Mouse (Mus musculus): ENCODE measurements around the gene Plcl2. TPM values are rescaled to one million over a fixed set of nuclear protein-coding genes. Genes with fewer than 3 reads are reported as not detected.
A peak's percentile ranks its signal among the peaks of the same experiment; 100 is the strongest.
"Not testable (repeated sequence)": the region's sequence is repeated elsewhere in the genome, so short reads cannot be mapped to it uniquely, and the experiment has no call there.

Gene Plcl2
- polyA plus RNA-seq, 1 experiment from 2014 or later: 2.5 TPM

- Histone ChIP-seq H3K27ac (replicated peaks) (peak overlapping the region; percentile 77), H3K9ac (no peak overlapping the region; the same call in 1 of the 2 replicates), H3K27me3 (replicated peaks) (no peaks in the 10 kb centered on the region), H3K4me1 (peaks cover 23% of the 10 kb centered on the region), H3K4me3 (no peak overlapping the region), H3K36me3 (no peaks in the 10 kb centered on the region), H3K4me2 (peak overlapping the region; percentile 40), H3K9me3 (no peaks in the 10 kb centered on the region)
- ATAC-seq (ENCODE audit: extremely low read depth, insufficient number of reproducible peaks, low FRiP score, low TSS enrichment): no peak; the same call in 1 of the 2 replicates
- 56% methylated on average over 7 of the region's 7 CpGs for WGBS
Measured at GRCm38 (mm10) chr17:50634008-50634871, 125.0 kb downstream of the Plcl2 start.

- H3K4me3 ChIP-seq: no peak overlapping the region
- 74% methylated on average over 8 of the region's 8 CpGs for WGBS
- ATAC-seq (ENCODE audit: extremely low read depth, insufficient number of reproducible peaks, low FRiP score, low TSS enrichment): no peak
Measured at GRCm38 (mm10) chr17:50635961-50636585, 126.9 kb downstream of the Plcl2 start.

GRCm38 (mm10) chr17:50638791-50639190 lies 129.6 kb downstream of the Plcl2 start:
- Histone ChIP-seq H3K4me2 (no peak overlapping the region), H3K9me3 (no peaks in the 10 kb centered on the region), H3K9ac (no peak overlapping the region), H3K27me3 (replicated peaks) (no peaks in the 10 kb centered on the region), H3K27ac (replicated peaks) (no peak overlapping the region), H3K36me3 (no peaks in the 10 kb centered on the region), H3K4me3 (no peak overlapping the region), H3K4me1 (peaks cover 30% of the 10 kb centered on the region)
- ATAC-seq (ENCODE audit: extremely low read depth, insufficient number of reproducible peaks, low FRiP score, low TSS enrichment): no peak
- 77% methylated on average over 3 of the region's 3 CpGs for WGBS

More at GRCm38 (mm10) chr17:50635961-50636585, 126.9 kb downstream of the Plcl2 start:
- Histone ChIP-seq H3K27ac (replicated peaks) (no peak overlapping the region), H3K36me3 (no peaks in the 10 kb centered on the region), H3K9ac (no peak overlapping the region), H3K4me1 (peaks cover 23% of the 10 kb centered on the region), H3K9me3 (no peaks in the 10 kb centered on the region), H3K4me2 (no peak overlapping the region), H3K27me3 (replicated peaks) (no peaks in the 10 kb centered on the region)

- ATAC-seq (ENCODE audit: extremely low read depth, insufficient number of reproducible peaks, low FRiP score, low TSS enrichment): no peak
- 90% methylated on average over 2 of the region's 2 CpGs for WGBS
- no peaks in the 10 kb centered on the region for H3K27me3 ChIP-seq (replicated peaks)
- no peak overlapping the region for H3K4me2 ChIP-seq
- no peak overlapping the region for H3K9ac ChIP-seq
- H3K36me3 ChIP-seq: no peaks in the 10 kb centered on the region
- no peaks in the 10 kb centered on the region for H3K9me3 ChIP-seq
- no peak overlapping the region for H3K27ac ChIP-seq (replicated peaks)
- no peak overlapping the region for H3K4me3 ChIP-seq
- H3K4me1 ChIP-seq: peaks cover 18% of the 10 kb centered on the region
Measured at GRCm38 (mm10) chr17:50641076-50641610, 131.9 kb downstream of the Plcl2 start.

GRCm38 (mm10) chr17:50641879-50642278 lies 132.7 kb downstream of the Plcl2 start:
- 88% methylated on average over 1 of the region's 1 CpGs for WGBS
- Histone ChIP-seq H3K4me1 (peaks cover 18% of the 10 kb centered on the region), H3K4me3 (no peak overlapping the region), H3K9me3 (no peaks in the 10 kb centered on the region), H3K27ac (replicated peaks) (no peak overlapping the region), H3K9ac (no peak overlapping the region), H3K36me3 (0 out of 2 replicates have a peak, but pooled peaks cover 3% of the 10 kb centered on the region), H3K27me3 (replicated peaks) (no peaks in the 10 kb centered on the region), H3K4me2 (no peak overlapping the region)
- no peak for ATAC-seq (ENCODE audit: extremely low read depth, insufficient number of reproducible peaks, low FRiP score, low TSS enrichment)

GRCm38 (mm10) chr17:50643356-50643755 lies 134.2 kb downstream of the Plcl2 start:
- ATAC-seq (ENCODE audit: extremely low read depth, insufficient number of reproducible peaks, low FRiP score, low TSS enrichment): no peak

GRCm38 (mm10) chr17:50643989-50644388 lies 134.8 kb downstream of the Plcl2 start:
- no peak for ATAC-seq (ENCODE audit: extremely low read depth, insufficient number of reproducible peaks, low FRiP score, low TSS enrichment)
- peak overlapping the region; percentile 33 for H3K4me2 ChIP-seq
- H3K9me3 ChIP-seq: peaks cover 16% of the 10 kb centered on the region
- peak overlapping the region; percentile 62; the same call in 1 of the 2 replicates for H3K27ac ChIP-seq (replicated peaks)
- WGBS: 19% methylated on average over 6 of the region's 6 CpGs
- H3K27me3 ChIP-seq (replicated peaks): no peaks in the 10 kb centered on the region
- H3K36me3 ChIP-seq: peaks cover 18% of the 10 kb centered on the region
- no peak overlapping the region for H3K4me3 ChIP-seq
- H3K9ac ChIP-seq: peak overlapping the region; percentile 55; the same call in 1 of the 2 replicates
- H3K4me1 ChIP-seq: peaks cover 18% of the 10 kb centered on the region

More at GRCm38 (mm10) chr17:50643356-50643755, 134.2 kb downstream of the Plcl2 start:
- Histone ChIP-seq H3K4me2 (peak overlapping the region; percentile 33), H3K9ac (peak overlapping the region; percentile 41; the same call in 1 of the 2 replicates), H3K27ac (replicated peaks) (peak overlapping the region; percentile 62), H3K9me3 (peaks cover 11% of the 10 kb centered on the region), H3K4me3 (no peak overlapping the region), H3K36me3 (peaks cover 13% of the 10 kb centered on the region), H3K27me3 (replicated peaks) (no peaks in the 10 kb centered on the region), H3K4me1 (peaks cover 18% of the 10 kb centered on the region)
- WGBS: 21% methylated on average over 6 of the region's 6 CpGs

GRCm38 (mm10) chr17:50648141-50648540 lies 138.9 kb downstream of the Plcl2 start:
- H3K27me3 ChIP-seq (replicated peaks); H3K9ac ChIP-seq; ATAC-seq (ENCODE audit: extremely low read depth, insufficient number of reproducible peaks, low FRiP score, low TSS enrichment); H3K4me2 ChIP-seq; H3K4me3 ChIP-seq; H3K27ac ChIP-seq (replicated peaks): not testable (repeated sequence)
- Histone ChIP-seq H3K36me3 (peaks cover 18% of the 10 kb centered on the region), H3K9me3 (peaks cover 16% of the 10 kb centered on the region), H3K4me1 (peaks cover 12% of the 10 kb centered on the region)
- 92% methylated on average over 4 of the region's 4 CpGs for WGBS

GRCm38 (mm10) chr17:50648757-50649419 lies 139.7 kb downstream of the Plcl2 start:
- H3K9ac ChIP-seq: no peak overlapping the region
- H3K4me2 ChIP-seq: no peak overlapping the region
- 91% methylated on average over 6 of the region's 6 CpGs for WGBS

GRCm38 (mm10) chr17:50650535-50651223 lies 141.5 kb downstream of the Plcl2 start:
- peaks cover 16% of the 10 kb centered on the region for H3K9me3 ChIP-seq
- H3K4me3 ChIP-seq: no peak overlapping the region
- ATAC-seq (ENCODE audit: extremely low read depth, insufficient number of reproducible peaks, low FRiP score, low TSS enrichment): no peak
- 90% methylated on average over 14 of the region's 14 CpGs for WGBS
- no peak overlapping the region for H3K9ac ChIP-seq
- H3K4me1 ChIP-seq: peaks cover 14% of the 10 kb centered on the region
- H3K4me2 ChIP-seq: no peak overlapping the region
- H3K36me3 ChIP-seq: peaks cover 18% of the 10 kb centered on the region
- no peak overlapping the region for H3K27ac ChIP-seq (replicated peaks)
- no peaks in the 10 kb centered on the region for H3K27me3 ChIP-seq (replicated peaks)

More at GRCm38 (mm10) chr17:50648757-50649419, 139.7 kb downstream of the Plcl2 start:
- Histone ChIP-seq H3K9me3 (peaks cover 16% of the 10 kb centered on the region), H3K27ac (replicated peaks) (no peak overlapping the region), H3K27me3 (replicated peaks) (no peaks in the 10 kb centered on the region), H3K36me3 (peaks cover 18% of the 10 kb centered on the region), H3K4me1 (peaks cover 4% of the 10 kb centered on the region), H3K4me3 (no peak overlapping the region)
- no peak for ATAC-seq (ENCODE audit: extremely low read depth, insufficient number of reproducible peaks, low FRiP score, low TSS enrichment)
